ENCODE assay signal across 11 mouse cellular contexts in genomic region chr16:70724722-70725284, GRCm38 (mm10).
DNase-seq lines count a peak whose midpoint lies in the region; ATAC-seq and TF ChIP-seq lines count a peak whose summit lies in the region.
"Had no signal": no experiment of that assay in that cellular context is flagged by ENCODE, and none has a peak within 500 bp of the region (broad histone marks: within the 10 kb centered on the region; RNA-seq: fewer than 3 reads in every experiment).

No protein-coding gene starts in this region.

- no peak overlapping the region for H3K9ac ChIP-seq in forebrain, embryonic 13.5 days
- no peak overlapping the region for H3K9ac ChIP-seq in hindbrain, postnatal 0 days (replicated peaks; ENCODE audit: low read length)
- H3K9ac ChIP-seq: limb, embryonic 12.5 days; lung, embryonic 14.5 days had no signal

- WGBS in forebrain, embryonic 13.5 days = 4% methylated on average over 5 of the region's 5 CpGs
- WGBS in hindbrain, postnatal 0 days = 13% methylated on average over 5 of the region's 5 CpGs

- peak; percentile 60 for DNase-seq in left cerebral cortex, postnatal 4 days
- DNase-seq in left cerebral cortex, adult 11 months (ENCODE audit: low spot score) = no peak
- peak; percentile 73 for DNase-seq in hindbrain, postnatal 0 days (ENCODE audit: low spot score)
- DNase-seq in retina, embryonic 14.5 days (ENCODE audit: low spot score) = peak; percentile 11
- DNase-seq in gastrocnemius, adult 2 months = no peak
- no peak for DNase-seq in adrenal gland, adult 8-10 months
- DNase-seq: heart, postnatal 10 days; kidney, adult 18-20 months; lung, embryonic 14.5 days had no signal

- H3K27ac ChIP-seq in forebrain, embryonic 13.5 days = 0 out of 2 replicates have a peak overlapping the region, but pooled peaks have one; percentile 10
- no peak overlapping the region for H3K27ac ChIP-seq in hindbrain, postnatal 0 days
- H3K27ac ChIP-seq in gastrocnemius, adult 2 months = no peak overlapping the region
- H3K27ac ChIP-seq: limb, embryonic 12.5 days had no signal

- TF ChIP-seq CTCF in hindbrain, postnatal 0 days (IDR thresholded peaks at IDR 0.05; ENCODE audit: low read depth) = no peak
- no peak for TF ChIP-seq CTCF in gastrocnemius, adult 2 months (IDR thresholded peaks at IDR 0.05)

- no peaks in the 10 kb centered on the region for H3K9me3 ChIP-seq in forebrain, embryonic 13.5 days (replicated peaks)
- no peaks in the 10 kb centered on the region for H3K9me3 ChIP-seq in hindbrain, postnatal 0 days (ENCODE audit: low read length)
- H3K9me3 ChIP-seq: limb, embryonic 12.5 days had no signal

- H3K4me3 ChIP-seq in forebrain, embryonic 13.5 days = no peak overlapping the region
- H3K4me3 ChIP-seq in hindbrain, postnatal 0 days (ENCODE audit: low read length) = no peak overlapping the region
- H3K4me3 ChIP-seq in gastrocnemius, adult 2 months = no peak overlapping the region
- H3K4me3 ChIP-seq: limb, embryonic 12.5 days had no signal

- H3K27me3 ChIP-seq in forebrain, embryonic 13.5 days = no peaks in the 10 kb centered on the region
- no peaks in the 10 kb centered on the region for H3K27me3 ChIP-seq in hindbrain, postnatal 0 days (ENCODE audit: insufficient read depth, low read length)
- H3K27me3 ChIP-seq: limb, embryonic 12.5 days had no signal

- peak; percentile 89 for ATAC-seq in forebrain, embryonic 13.5 days
- ATAC-seq in hindbrain, postnatal 0 days = peak; percentile 93

- peak overlapping the region; percentile 11; the same call in 1 of the 2 replicates for H3K4me2 ChIP-seq in forebrain, embryonic 13.5 days
- H3K4me2 ChIP-seq in hindbrain, postnatal 0 days (ENCODE audit: low read depth, low read length) = no peak overlapping the region
- H3K4me2 ChIP-seq: limb, embryonic 12.5 days; lung, embryonic 14.5 days had no signal

- intact Hi-C loops in left cerebral cortex, postnatal 4 days (cut with DNase I) = no loop called here
- intact Hi-C loops in gastrocnemius, adult 2 months (cut with DNase I) = no loop called here

- H3K36me3 ChIP-seq in forebrain, embryonic 13.5 days (ENCODE audit: poor library complexity, severe bottlenecking) = no peaks in the 10 kb centered on the region
- H3K36me3 ChIP-seq in hindbrain, postnatal 0 days (ENCODE audit: insufficient read depth, low read length) = no peaks in the 10 kb centered on the region
- H3K36me3 ChIP-seq: limb, embryonic 12.5 days had no signal

- H3K4me1 ChIP-seq in forebrain, embryonic 13.5 days = peaks cover 20% of the 10 kb centered on the region
- H3K4me1 ChIP-seq in hindbrain, postnatal 0 days (ENCODE audit: insufficient read depth, low read length) = peaks cover 5% of the 10 kb centered on the region; the same call in 1 of the 2 replicates

Comparison
In these comparisons a context has a peak if more than half of its experiments do, and no peak if none do; other contexts are left out.
1. DNase-seq: peak in left cerebral cortex, postnatal 4 days (single experiment), hindbrain, postnatal 0 days (single experiment) and retina, embryonic 14.5 days (single experiment); none in left cerebral cortex, adult 11 months (single experiment), gastrocnemius, adult 2 months (single experiment) and adrenal gland, adult 8-10 months (single experiment).